Mouse (Mus musculus): Measurements from ENCODE around the gene Ptpn18.
"Not testable (repeated sequence)": the region's sequence is repeated elsewhere in the genome, so short reads cannot be mapped to it uniquely, and the experiment has no call there.

The Ptpn18 gene

DNA sequence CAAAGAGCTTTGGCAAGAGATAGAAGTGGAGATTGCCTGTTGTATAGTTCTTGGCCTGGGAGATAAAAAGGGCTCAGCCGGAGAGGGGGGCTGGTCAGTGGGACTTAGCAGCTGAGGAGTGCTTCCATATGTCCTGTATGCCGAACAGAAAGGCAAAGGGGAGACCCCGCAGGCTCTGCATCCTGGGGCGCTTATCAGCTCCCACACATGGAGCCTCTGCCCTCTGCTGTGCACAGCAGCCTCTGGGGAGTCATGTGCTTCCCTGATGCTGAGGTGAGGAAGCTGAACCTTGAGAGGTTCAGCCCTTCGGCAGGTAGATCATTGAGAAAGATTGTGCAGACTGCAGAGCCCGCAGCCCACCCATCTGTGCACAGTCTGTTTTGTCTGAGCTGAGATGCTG, 57.7 kb downstream of the Ptpn18 start:
- not testable (repeated sequence) for DNase-seq (ENCODE audit: low spot score)

DNA sequence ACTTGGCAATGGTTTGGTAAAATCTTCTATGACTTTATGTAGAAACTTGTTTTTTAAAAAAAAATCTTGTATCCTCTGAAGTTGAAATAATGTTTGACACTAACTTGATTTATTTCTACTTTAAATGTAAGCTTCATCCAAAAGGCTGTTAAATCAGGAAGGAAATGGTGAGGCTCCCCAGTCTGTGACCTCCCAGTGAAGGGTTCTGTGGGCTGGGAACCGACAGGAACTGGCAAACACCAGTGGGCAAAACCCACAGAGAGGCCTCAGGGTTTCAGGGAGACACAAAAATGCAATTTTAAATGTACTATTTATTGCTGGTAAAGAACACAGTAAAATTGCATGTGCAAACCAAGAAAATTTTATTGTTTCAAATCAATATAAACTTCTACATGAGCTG, 58.2 kb downstream of the Ptpn18 start:
- DNase-seq (ENCODE audit: low spot score), result not testable (repeated sequence)

DNA sequence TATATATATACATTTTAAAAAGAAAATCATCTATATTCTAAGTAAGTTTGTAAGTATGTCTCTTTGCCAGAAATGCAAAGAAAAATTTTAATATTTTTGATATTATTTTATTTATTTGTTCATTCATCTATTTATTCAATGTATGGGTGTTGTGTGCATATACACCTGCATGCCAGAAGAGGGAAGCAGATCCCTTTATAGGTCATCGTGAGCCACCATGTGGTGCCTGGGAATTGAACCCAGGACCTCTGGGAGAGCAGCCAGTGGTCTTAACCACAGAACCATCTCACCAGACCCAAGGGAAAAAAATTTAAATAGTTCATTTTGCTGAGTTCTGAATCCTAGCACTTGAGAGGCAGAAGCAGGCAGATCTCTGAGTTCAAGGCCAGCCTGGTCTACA, 58.7 kb downstream of the Ptpn18 start:
- DNase-seq (ENCODE audit: low spot score), result no peak

DNA sequence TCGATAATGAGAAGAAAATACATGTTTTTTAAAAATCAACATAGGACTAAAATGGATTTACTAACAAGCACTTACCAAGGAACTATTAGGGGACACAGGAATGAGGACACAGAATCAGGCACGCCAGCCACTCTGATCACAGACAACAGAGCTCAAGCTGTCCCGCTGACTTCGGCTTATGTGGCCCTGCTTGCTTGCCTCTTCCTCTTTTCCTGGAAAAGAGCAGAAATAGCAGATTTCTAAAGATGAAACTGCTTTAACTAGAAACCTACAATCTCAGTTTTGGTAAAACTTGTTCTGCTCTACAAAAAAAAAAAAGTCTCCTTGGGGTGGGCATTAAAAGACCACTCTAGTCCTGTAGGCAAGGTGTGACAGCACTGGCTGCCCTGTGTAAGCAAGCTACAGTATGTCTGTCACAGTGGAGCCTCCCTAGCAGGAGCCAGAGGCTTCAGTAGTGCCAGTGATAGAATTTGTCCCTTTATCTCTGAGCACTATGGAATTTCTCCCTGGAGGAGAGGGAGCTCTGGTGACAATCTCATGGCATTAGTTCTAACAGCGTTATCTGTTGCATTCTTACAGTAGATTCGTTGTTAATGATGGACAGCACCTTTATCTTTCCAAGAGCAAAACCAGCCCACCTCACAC, 62.8 kb downstream of the Ptpn18 start:
- no peak for DNase-seq (ENCODE audit: low spot score)

DNA sequence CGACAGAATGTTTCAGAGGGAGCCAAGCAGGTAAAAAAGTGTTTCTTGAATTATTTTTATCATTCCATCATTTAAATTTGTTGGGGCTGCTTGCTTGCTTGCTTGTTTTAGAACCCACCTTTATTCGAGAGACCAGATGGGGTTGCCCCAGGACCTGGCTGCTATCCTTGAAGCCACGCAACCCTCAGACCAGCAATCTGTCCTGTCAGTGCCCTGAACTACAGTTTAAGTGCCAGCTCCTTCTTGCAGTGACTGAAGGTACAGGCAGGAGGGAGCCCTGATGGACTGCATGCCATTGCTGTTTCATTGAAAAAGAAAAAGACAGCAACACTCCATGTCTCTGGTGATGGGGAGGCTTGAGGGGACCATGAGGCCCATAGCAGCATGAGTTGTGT, 63.3 kb downstream of the Ptpn18 start:
- DNase-seq (ENCODE audit: low spot score), result no peak

DNA sequence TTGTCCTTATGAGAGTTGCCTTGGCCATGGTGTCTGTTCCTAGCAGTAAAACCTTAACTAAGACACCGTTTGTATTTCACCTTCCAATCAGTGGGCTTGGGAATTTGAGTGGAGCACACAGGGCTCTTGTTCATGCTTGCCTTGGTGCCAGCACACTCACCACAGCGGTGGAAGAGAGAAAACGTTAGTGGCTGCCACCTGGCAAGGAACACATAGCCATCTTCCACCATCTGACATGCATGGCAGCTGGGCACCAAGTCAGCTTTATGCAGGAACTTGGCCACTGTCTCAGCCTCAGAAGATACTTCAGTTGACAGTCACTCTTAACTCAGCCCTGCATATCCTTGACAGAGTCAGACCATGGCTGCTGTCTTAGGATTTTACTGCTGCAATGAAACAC, 64.1 kb downstream of the Ptpn18 start:
- DNase-seq (ENCODE audit: low spot score), result no peak

Measured in left cerebral cortex, adult 11 months (tissue).